Mouse (Mus musculus): ENCODE measurements around the gene Dync1i2. TPM values are rescaled to one million over a fixed set of nuclear protein-coding genes. Genes with fewer than 3 reads are reported as not detected.

Gene Dync1i2
- total RNA-seq, 2 experiments from 2014 or later: 115 to 142 TPM

- intact Hi-C loops (cut with DNase I): loop anchor here (5.0 to 10.0 kb wide), 2 partner anchors 292 to 560 kb away; partner anchors contain the start of gene Dlx2
- DNase-seq (ENCODE audit: low spot score in 2 of 2): no peak
These were observed 43.3 kb downstream of the Dync1i2 start for GRCm38 (mm10) chr2:71254836-71255235.

GRCm38 (mm10) chr2:71256581-71256980, 45.1 kb downstream of the Dync1i2 start:
- intact Hi-C loops (cut with DNase I): loop anchor here (10.0 kb wide), 1 partner anchor 558 kb away; no protein-coding TSS in a partner anchor

GRCm38 (mm10) chr2:71264585-71264984, 53.1 kb downstream of the Dync1i2 start:
- no peak for DNase-seq (ENCODE audit: low spot score in 2 of 2)

More at GRCm38 (mm10) chr2:71256581-71256980, 45.1 kb downstream of the Dync1i2 start:
- no peak for DNase-seq (ENCODE audit: low spot score in 2 of 2)

GRCm38 (mm10) chr2:71268691-71269090, 57.2 kb downstream of the Dync1i2 start:
- DNase-seq (ENCODE audit: low spot score in 2 of 2): no peak
- intact Hi-C loops (cut with DNase I): no loop called here

More at GRCm38 (mm10) chr2:71264585-71264984, 53.1 kb downstream of the Dync1i2 start:
- intact Hi-C loops (cut with DNase I): no loop called here

GRCm38 (mm10) chr2:71269332-71269731, 57.8 kb downstream of the Dync1i2 start:
- DNase-seq (ENCODE audit: low spot score in 2 of 2): no peak
- intact Hi-C loops (cut with DNase I): no loop called here

GRCm38 (mm10) chr2:71270085-71270484, 58.6 kb downstream of the Dync1i2 start:
- intact Hi-C loops (cut with DNase I): no loop called here

GRCm38 (mm10) chr2:71273955-71274679, 62.6 kb downstream of the Dync1i2 start:
- peak in 1 of 2 experiments; percentile 24 for DNase-seq (ENCODE audit: low spot score in 2 of 2)
- intact Hi-C loops (cut with DNase I): no loop called here

More at GRCm38 (mm10) chr2:71270085-71270484, 58.6 kb downstream of the Dync1i2 start:
- no peak for DNase-seq (ENCODE audit: low spot score in 2 of 2)

GRCm38 (mm10) chr2:71275734-71276133, 64.2 kb downstream of the Dync1i2 start:
- no peak for DNase-seq (ENCODE audit: low spot score in 2 of 2)
- intact Hi-C loops (cut with DNase I): no loop called here

- intact Hi-C loops (cut with DNase I): no loop called here
- DNase-seq (ENCODE audit: low spot score in 2 of 2): peak; percentile 41 to 61
These were observed 67.6 kb downstream of the Dync1i2 start for GRCm38 (mm10) chr2:71278791-71279775.

- intact Hi-C loops (cut with DNase I): no loop called here
- no peak for DNase-seq (ENCODE audit: low spot score in 2 of 2)
These were observed 70.5 kb downstream of the Dync1i2 start for GRCm38 (mm10) chr2:71281981-71282380.

- DNase-seq (ENCODE audit: low spot score in 2 of 2): peak in 1 of 2 experiments; percentile 32
- intact Hi-C loops (cut with DNase I): no loop called here
These were observed 78.7 kb downstream of the Dync1i2 start for GRCm38 (mm10) chr2:71290107-71290775.

- intact Hi-C loops (cut with DNase I): no loop called here
- no peak for DNase-seq (ENCODE audit: low spot score in 2 of 2)
These were observed 80.1 kb downstream of the Dync1i2 start for GRCm38 (mm10) chr2:71291566-71291965.

GRCm38 (mm10) chr2:71293983-71294382, 82.5 kb downstream of the Dync1i2 start:
- no peak for DNase-seq (ENCODE audit: low spot score in 2 of 2)
- intact Hi-C loops (cut with DNase I): no loop called here

- no peak for DNase-seq (ENCODE audit: low spot score in 2 of 2)
- intact Hi-C loops (cut with DNase I): no loop called here
These were observed 83.0 kb downstream of the Dync1i2 start for GRCm38 (mm10) chr2:71294489-71294888.

GRCm38 (mm10) chr2:71295844-71296243, 84.3 kb downstream of the Dync1i2 start:
- no peak for DNase-seq (ENCODE audit: low spot score in 2 of 2)
- intact Hi-C loops (cut with DNase I): no loop called here

GRCm38 (mm10) chr2:71297501-71297900, 86.0 kb downstream of the Dync1i2 start:
- no peak for DNase-seq (ENCODE audit: low spot score in 2 of 2)
- intact Hi-C loops (cut with DNase I): no loop called here

GRCm38 (mm10) chr2:71298729-71299128, 87.2 kb downstream of the Dync1i2 start:
- intact Hi-C loops (cut with DNase I): no loop called here
- DNase-seq (ENCODE audit: low spot score in 2 of 2): no peak

- intact Hi-C loops (cut with DNase I): no loop called here
These were observed 90.7 kb downstream of the Dync1i2 start for GRCm38 (mm10) chr2:71302156-71302663.

GRCm38 (mm10) chr2:71303221-71303620, 91.7 kb downstream of the Dync1i2 start:
- intact Hi-C loops (cut with DNase I): no loop called here

More at GRCm38 (mm10) chr2:71302156-71302663, 90.7 kb downstream of the Dync1i2 start:
- no peak for DNase-seq (ENCODE audit: low spot score in 2 of 2)

More at GRCm38 (mm10) chr2:71303221-71303620, 91.7 kb downstream of the Dync1i2 start:
- no peak for DNase-seq (ENCODE audit: low spot score in 2 of 2)
